Mouse (Mus musculus): ENCODE data around the gene Lim2.

DNA sequence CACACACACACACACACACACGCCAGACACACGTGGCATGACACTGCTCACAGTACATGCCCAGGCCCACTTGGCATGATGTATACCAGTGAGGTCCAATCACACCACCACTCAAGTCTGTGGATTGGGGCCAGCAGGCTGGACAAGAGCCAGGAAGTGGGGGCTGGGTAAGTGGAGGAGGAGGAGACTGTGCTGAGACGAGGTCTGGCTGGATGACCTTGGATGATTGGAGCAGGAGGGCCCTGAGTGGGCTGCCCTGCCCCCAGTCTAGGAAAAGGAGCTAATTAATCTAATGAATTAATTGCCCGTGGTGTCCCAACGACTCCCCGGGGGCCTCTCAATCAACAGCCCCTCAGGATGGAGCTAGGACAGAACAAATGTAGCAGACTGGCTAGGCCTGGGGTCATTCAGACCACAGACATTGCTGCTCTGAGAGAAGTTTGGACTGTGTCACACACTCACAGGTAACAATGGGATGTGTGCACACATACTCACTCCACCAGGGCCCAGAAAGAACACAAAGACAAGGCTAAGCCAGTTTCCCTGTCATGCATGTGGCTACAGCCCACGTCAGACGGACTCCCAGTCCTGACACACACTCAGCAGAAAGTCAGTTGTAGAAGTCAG is 54.7 kb downstream of the Lim2 start:
- TF ChIP-seq POLR2A (IDR thresholded peaks at IDR 0.05; ENCODE audit: low read depth, low read length) (no peak), CTCF (conservative IDR thresholded peaks at IDR 0.05; ENCODE audit: insufficient read depth, insufficient read length, low read depth, low read length) (no peak)

Data from kidney, adult 2 months (tissue).